Mouse (Mus musculus) erythroblast, embryonic 14.5 days (primary cell): ENCODE measurements at regions not wholly inside any gene's neighbourhood (a gene's known extent, or its start where the extent isn't known, plus 50 kb on each side); places are given as distances from the start of the nearest gene placed in this dataset.

Source experiments
- GATA1 ChIP-seq: IDR thresholded peaks from 2 replicates; pipeline ENCODE4 v1.6.1; 2012; ENCODE audit warnings: low read length, inconsistent platforms, mixed read lengths
- TAL1 ChIP-seq: IDR thresholded peaks from 3 replicates; pipeline ENCODE4 v1.6.1; 2012; ENCODE audit warnings: low read length, inconsistent platforms, mixed read lengths

- TF ChIP-seq GATA1 (no peak), TAL1 (no peak)
Measured at GRCm38 (mm10) chr5:116829771-116830170, 238.2 kb upstream of the Srrm4 start.
